25 mouse cellular contexts compared by ENCODE assay signal in the genomic region with DNA sequence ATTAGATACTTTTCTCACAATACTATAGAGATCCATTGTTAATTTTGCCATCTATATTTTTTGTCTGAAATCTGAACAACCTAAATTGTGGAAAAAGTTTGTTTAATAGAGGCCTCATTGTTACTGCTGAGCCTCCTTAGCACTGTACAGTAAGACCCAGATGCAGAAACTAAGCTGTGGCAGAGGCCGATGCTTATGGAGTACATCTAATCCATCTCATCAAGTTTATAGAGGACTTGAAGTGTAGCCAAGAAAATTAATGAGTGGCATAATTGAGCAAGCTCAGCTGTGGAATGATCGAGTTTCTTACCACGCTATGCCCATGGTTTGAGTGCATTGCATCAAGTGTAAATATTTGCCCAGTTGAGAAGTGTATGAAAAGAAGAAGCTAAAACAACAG.
DNase-seq lines count a peak whose midpoint lies in the region; ATAC-seq and TF ChIP-seq lines count a peak whose summit lies in the region.
"Had no signal": no experiment of that assay in that cellular context is flagged by ENCODE, and none has a peak within 500 bp of the region (broad histone marks: within the 10 kb centered on the region; RNA-seq: fewer than 3 reads in every experiment).

No protein-coding gene starts in this region.

- 51% methylated on average over 3 of the region's 3 CpGs for WGBS in forebrain, embryonic 12.5 days
- 93% methylated on average over 3 of the region's 3 CpGs for WGBS in forebrain, embryonic 10.5 days
- WGBS in midbrain, embryonic 11.5 days = 92% methylated on average over 3 of the region's 3 CpGs
- WGBS in midbrain, embryonic 16.5 days = 68% methylated on average over 3 of the region's 3 CpGs
- 23% methylated on average over 3 of the region's 3 CpGs for WGBS in forebrain, embryonic 15.5 days

- H3K4me3 ChIP-seq in forebrain, embryonic 12.5 days (replicated peaks) = no peak overlapping the region
- H3K4me3 ChIP-seq in forebrain, embryonic 10.5 days = no peak overlapping the region
- H3K4me3 ChIP-seq in midbrain, embryonic 11.5 days (ENCODE audit: low read depth, low read length) = no peak overlapping the region
- H3K4me3 ChIP-seq in midbrain, embryonic 16.5 days (ENCODE audit: low read depth, low read length) = no peak overlapping the region
- no peak overlapping the region for H3K4me3 ChIP-seq in forebrain, embryonic 15.5 days
- H3K4me3 ChIP-seq: limb, embryonic 12.5 days; liver, embryonic 13.5 days; megakaryocyte, embryonic 14.5 days; neural tube, embryonic 12.5 days; stomach, embryonic 15.5 days had no signal

- H3K36me3 ChIP-seq in forebrain, embryonic 12.5 days (replicated peaks) = no peaks in the 10 kb centered on the region
- no peaks in the 10 kb centered on the region for H3K36me3 ChIP-seq in forebrain, embryonic 10.5 days (replicated peaks)
- H3K36me3 ChIP-seq in midbrain, embryonic 11.5 days (ENCODE audit: control insufficient read depth, insufficient read depth, low read length) = no peaks in the 10 kb centered on the region
- H3K36me3 ChIP-seq in midbrain, embryonic 16.5 days (ENCODE audit: control insufficient read depth, insufficient read depth, low read length) = no peaks in the 10 kb centered on the region
- no peaks in the 10 kb centered on the region for H3K36me3 ChIP-seq in forebrain, embryonic 15.5 days
- H3K36me3 ChIP-seq: liver, embryonic 13.5 days; neural tube, embryonic 12.5 days; stomach, embryonic 15.5 days had no signal

- TF ChIP-seq CTCF in brain, embryonic 14.5 days (IDR thresholded peaks at IDR 0.05; ENCODE audit: borderline replicate concordance, extremely low read depth, insufficient read depth, insufficient read length) = no peak

- TF ChIP-seq POLR2A in brain, embryonic 14.5 days (IDR thresholded peaks at IDR 0.05; ENCODE audit: borderline replicate concordance, extremely low read depth, insufficient read depth, insufficient read length, poor library complexity, severe bottlenecking) = no peak

- DNase-seq in forebrain, embryonic 10.5 days (ENCODE audit: extremely low spot score, low spot score) = no peak
- DNase-seq in midbrain, embryonic 11.5 days (ENCODE audit: low spot score, missing footprints) = peak; percentile 28
- peak; percentile 58 for DNase-seq in brain, embryonic 14.5 days (ENCODE audit: low read depth)
- no peak for DNase-seq in cerebellum, postnatal 14 days
- DNase-seq: adrenal gland, postnatal 14 days; cerebellum, adult 11-12 months; cerebellum, adult 9-11 months; gastrocnemius, postnatal 10 days; heart, postnatal 14 days; kidney, adult 9 months; kidney, postnatal 25 days; liver, embryonic 13.5 days; lung, adult 18-20 months; lung, postnatal 4 days; midbrain, embryonic 14.5 days; right cerebral cortex, postnatal 14 days had no signal

- no peak overlapping the region for H3K9ac ChIP-seq in forebrain, embryonic 12.5 days
- H3K9ac ChIP-seq in midbrain, embryonic 11.5 days (ENCODE audit: low read length) = no peak overlapping the region
- no peak overlapping the region for H3K9ac ChIP-seq in midbrain, embryonic 16.5 days (ENCODE audit: low read depth, low read length)
- H3K9ac ChIP-seq in forebrain, embryonic 15.5 days (replicated peaks) = no peak overlapping the region
- H3K9ac ChIP-seq: limb, embryonic 12.5 days; liver, embryonic 13.5 days; neural tube, embryonic 12.5 days; stomach, embryonic 15.5 days had no signal

- no peak overlapping the region for H3K4me2 ChIP-seq in forebrain, embryonic 12.5 days
- H3K4me2 ChIP-seq in midbrain, embryonic 11.5 days = no peak overlapping the region
- no peak overlapping the region for H3K4me2 ChIP-seq in midbrain, embryonic 16.5 days (ENCODE audit: low read length)
- H3K4me2 ChIP-seq in forebrain, embryonic 15.5 days (replicated peaks) = no peak overlapping the region
- H3K4me2 ChIP-seq: limb, embryonic 12.5 days; liver, embryonic 13.5 days; neural tube, embryonic 12.5 days; stomach, embryonic 15.5 days had no signal

- peak; percentile 55; the same call in 1 of the 2 replicates for ATAC-seq in forebrain, embryonic 12.5 days (ENCODE audit: low FRiP score)
- ATAC-seq in midbrain, embryonic 11.5 days (ENCODE audit: low FRiP score) = no peak
- ATAC-seq in midbrain, embryonic 16.5 days = no peak
- ATAC-seq in forebrain, embryonic 15.5 days (replicated peaks) = peak; percentile 55; the same call in 1 of the 2 replicates
- ATAC-seq: intestine, embryonic 16.5 days; lung, postnatal 0 days had no signal

- no peak overlapping the region for H3K27ac ChIP-seq in forebrain, embryonic 12.5 days
- H3K27ac ChIP-seq in forebrain, embryonic 10.5 days = no peak overlapping the region
- H3K27ac ChIP-seq in midbrain, embryonic 11.5 days (ENCODE audit: low read depth, low read length) = no peak overlapping the region
- no peak overlapping the region for H3K27ac ChIP-seq in midbrain, embryonic 16.5 days (ENCODE audit: low read length)
- no peak overlapping the region for H3K27ac ChIP-seq in forebrain, embryonic 15.5 days (replicated peaks)
- H3K27ac ChIP-seq: limb, embryonic 12.5 days; liver, embryonic 13.5 days; neural tube, embryonic 12.5 days; stomach, embryonic 15.5 days had no signal

- H3K27me3 ChIP-seq in forebrain, embryonic 12.5 days = no peaks in the 10 kb centered on the region
- H3K27me3 ChIP-seq in forebrain, embryonic 10.5 days (ENCODE audit: poor library complexity, severe bottlenecking) = no peaks in the 10 kb centered on the region
- no peaks in the 10 kb centered on the region for H3K27me3 ChIP-seq in midbrain, embryonic 11.5 days (ENCODE audit: control insufficient read depth, insufficient read depth, low read length)
- H3K27me3 ChIP-seq in midbrain, embryonic 16.5 days (ENCODE audit: control insufficient read depth, insufficient read depth, low read depth, low read length) = no peaks in the 10 kb centered on the region
- H3K27me3 ChIP-seq in forebrain, embryonic 15.5 days = no peaks in the 10 kb centered on the region
- H3K27me3 ChIP-seq: limb, embryonic 12.5 days; liver, embryonic 13.5 days; megakaryocyte, embryonic 14.5 days; neural tube, embryonic 12.5 days; stomach, embryonic 15.5 days had no signal

- H3K9me3 ChIP-seq in forebrain, embryonic 12.5 days = no peaks in the 10 kb centered on the region
- H3K9me3 ChIP-seq in forebrain, embryonic 10.5 days = no peaks in the 10 kb centered on the region
- no peaks in the 10 kb centered on the region for H3K9me3 ChIP-seq in midbrain, embryonic 11.5 days (ENCODE audit: control insufficient read depth, low read length)
- H3K9me3 ChIP-seq in midbrain, embryonic 16.5 days (replicated peaks; ENCODE audit: control insufficient read depth, low read length, poor library complexity, severe bottlenecking) = no peaks in the 10 kb centered on the region
- no peaks in the 10 kb centered on the region for H3K9me3 ChIP-seq in forebrain, embryonic 15.5 days
- H3K9me3 ChIP-seq: limb, embryonic 12.5 days; liver, embryonic 13.5 days; megakaryocyte, embryonic 14.5 days; neural tube, embryonic 12.5 days; stomach, embryonic 15.5 days had no signal

- no peaks in the 10 kb centered on the region for H3K4me1 ChIP-seq in forebrain, embryonic 12.5 days
- H3K4me1 ChIP-seq in forebrain, embryonic 10.5 days = no peaks in the 10 kb centered on the region
- H3K4me1 ChIP-seq in midbrain, embryonic 11.5 days (ENCODE audit: control insufficient read depth, insufficient read depth, low read length) = no peaks in the 10 kb centered on the region
- no peaks in the 10 kb centered on the region for H3K4me1 ChIP-seq in midbrain, embryonic 16.5 days (ENCODE audit: control insufficient read depth, insufficient read depth, low read length)
- H3K4me1 ChIP-seq in forebrain, embryonic 15.5 days = peaks cover 3% of the 10 kb centered on the region; the same call in 1 of the 2 replicates
- H3K4me1 ChIP-seq: liver, embryonic 13.5 days; megakaryocyte, embryonic 14.5 days; neural tube, embryonic 12.5 days; stomach, embryonic 15.5 days had no signal

Comparison
In these comparisons a context has a peak if more than half of its experiments do, and no peak if none do; other contexts are left out.
1. ATAC-seq: peak in forebrain, embryonic 12.5 days (single experiment) and forebrain, embryonic 15.5 days (single experiment); none in midbrain, embryonic 11.5 days (single experiment) and midbrain, embryonic 16.5 days (single experiment).
2. DNase-seq: peak in midbrain, embryonic 11.5 days (single experiment) and brain, embryonic 14.5 days (single experiment); none in forebrain, embryonic 10.5 days (single experiment) and cerebellum, postnatal 14 days (0 of 2).